Mouse (Mus musculus): ENCODE measurements around the gene Gse1. TPM values are rescaled to one million over a fixed set of nuclear protein-coding genes. Genes with fewer than 3 reads are reported as not detected.

The Gse1 gene
- polyA plus RNA-seq, 1 experiment from 2014 or later, result 20.7 TPM

DNA sequence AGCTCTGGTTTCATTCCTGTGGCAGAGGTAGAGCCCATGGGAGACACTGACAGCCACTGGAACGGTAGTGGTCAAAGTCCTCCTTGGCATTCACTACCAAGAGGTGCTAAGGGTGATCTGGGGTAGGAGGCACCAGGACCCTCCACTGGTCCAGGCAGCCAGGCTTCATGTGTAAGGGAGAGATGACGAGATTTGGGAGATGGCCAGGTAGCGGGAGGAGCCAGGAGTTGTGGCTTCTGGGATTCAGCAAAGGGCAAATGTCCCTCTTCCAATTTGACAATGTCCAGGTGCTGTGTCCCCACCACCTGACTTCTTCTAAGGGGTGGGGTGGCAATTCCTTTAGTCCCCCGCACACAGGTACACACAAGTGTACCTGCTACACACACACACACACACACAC, 184.1 kb downstream of the Gse1 start:
- Histone ChIP-seq H3K4me3 (ENCODE audit: low read depth, low read length) (no peak overlapping the region), H3K9ac (ENCODE audit: low read length) (no peak overlapping the region; the same call in 1 of the 2 replicates), H3K27ac (ENCODE audit: low read depth, low read length) (no peak overlapping the region), H3K4me1 (ENCODE audit: control insufficient read depth, insufficient read depth, low read length) (peaks cover 78% of the 10 kb centered on the region), H3K9me3 (ENCODE audit: control insufficient read depth, low read length) (no peaks in the 10 kb centered on the region), H3K27me3 (ENCODE audit: control insufficient read depth, insufficient read depth, low read length) (no peaks in the 10 kb centered on the region; the same call in none of the 2 replicates), H3K4me2 (no peak overlapping the region), H3K36me3 (ENCODE audit: control insufficient read depth, insufficient read depth, low read length) (no peaks in the 10 kb centered on the region)
- ATAC-seq (ENCODE audit: low FRiP score) (no peak), DNase-seq (ENCODE audit: low spot score, missing footprints) (no peak)
- WGBS, result 89% methylated on average over 4 of the region's 4 CpGs

DNA sequence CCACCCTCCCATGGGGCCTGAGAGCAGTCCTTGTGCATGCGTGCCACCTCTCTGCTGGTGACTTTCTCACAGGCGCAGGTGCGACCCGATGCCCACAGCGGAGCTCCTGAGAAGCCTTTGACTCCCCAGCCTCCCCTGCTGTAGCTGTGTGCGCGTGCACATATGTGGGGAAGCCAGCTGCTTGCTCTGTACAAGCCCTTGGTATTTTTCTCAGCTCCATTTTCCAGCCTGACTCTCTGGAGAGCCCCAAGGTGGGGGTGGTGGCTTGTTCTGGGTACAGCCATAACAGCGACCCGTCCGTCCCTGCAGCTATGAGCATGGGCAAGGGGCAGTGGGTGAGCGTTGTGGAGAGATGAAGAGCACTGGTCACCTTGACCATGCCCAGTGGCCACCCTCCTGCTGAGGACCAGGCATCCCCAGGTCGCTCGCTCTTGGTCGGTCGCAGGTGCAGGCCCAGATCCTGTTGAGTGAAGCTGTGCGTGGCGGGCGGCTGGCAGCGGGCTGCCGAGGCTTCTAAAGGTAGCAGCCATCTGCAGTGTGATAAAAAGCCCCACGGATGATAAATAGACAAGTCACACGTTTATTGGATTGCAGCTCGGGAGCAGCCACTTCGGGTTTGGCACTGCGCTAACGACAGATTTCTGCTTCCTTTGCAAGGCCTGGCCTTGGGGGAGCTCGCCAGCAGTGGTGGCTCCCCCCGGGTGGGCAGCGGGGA, 184.8 kb downstream of the Gse1 start:
- Histone ChIP-seq H3K4me3 (ENCODE audit: low read depth, low read length) (no peak overlapping the region), H3K4me2 (no peak overlapping the region), H3K36me3 (ENCODE audit: control insufficient read depth, insufficient read depth, low read length) (no peaks in the 10 kb centered on the region), H3K4me1 (ENCODE audit: control insufficient read depth, insufficient read depth, low read length) (peaks cover 76% of the 10 kb centered on the region), H3K9ac (ENCODE audit: low read length) (0 out of 2 replicates have a peak overlapping the region, but pooled peaks have one; percentile 9), H3K9me3 (ENCODE audit: control insufficient read depth, low read length) (no peaks in the 10 kb centered on the region), H3K27ac (ENCODE audit: low read depth, low read length) (no peak overlapping the region), H3K27me3 (ENCODE audit: control insufficient read depth, insufficient read depth, low read length) (no peaks in the 10 kb centered on the region; the same call in none of the 2 replicates)
- DNase-seq (ENCODE audit: low spot score, missing footprints) (no peak), ATAC-seq (ENCODE audit: low FRiP score) (no peak)
- 79% methylated on average over 29 of the region's 29 CpGs for WGBS

DNA sequence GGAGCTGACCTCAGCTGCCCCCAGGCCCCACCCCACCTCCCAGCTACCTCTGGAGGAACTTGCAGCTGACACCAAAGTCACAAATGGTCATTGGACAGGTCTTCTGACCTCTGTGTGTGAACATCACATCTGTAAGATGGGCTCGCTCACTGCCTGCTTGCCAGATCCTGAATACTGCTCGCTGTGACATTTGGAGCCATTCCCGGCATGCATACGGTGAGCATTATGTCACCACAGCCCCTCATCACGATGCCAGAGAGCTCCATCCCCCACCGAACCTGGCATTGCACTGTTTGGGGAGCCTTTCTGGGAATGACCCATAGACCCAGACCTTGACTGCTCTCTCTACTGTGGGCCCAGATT, 185.4 kb downstream of the Gse1 start:
- no peak overlapping the region for H3K4me2 ChIP-seq
- H3K27ac ChIP-seq (ENCODE audit: low read depth, low read length), result no peak overlapping the region
- H3K36me3 ChIP-seq (ENCODE audit: control insufficient read depth, insufficient read depth, low read length), result no peaks in the 10 kb centered on the region
- DNase-seq (ENCODE audit: low spot score, missing footprints) (no peak), ATAC-seq (ENCODE audit: low FRiP score) (no peak)
- no peak overlapping the region for H3K9ac ChIP-seq (ENCODE audit: low read length)
- peaks cover 74% of the 10 kb centered on the region for H3K4me1 ChIP-seq (ENCODE audit: control insufficient read depth, insufficient read depth, low read length)
- 81% methylated on average over 6 of the region's 6 CpGs for WGBS
- H3K27me3 ChIP-seq (ENCODE audit: control insufficient read depth, insufficient read depth, low read length), result no peaks in the 10 kb centered on the region; the same call in none of the 2 replicates
- no peaks in the 10 kb centered on the region for H3K9me3 ChIP-seq (ENCODE audit: control insufficient read depth, low read length)
- H3K4me3 ChIP-seq (ENCODE audit: low read depth, low read length), result no peak overlapping the region

DNA sequence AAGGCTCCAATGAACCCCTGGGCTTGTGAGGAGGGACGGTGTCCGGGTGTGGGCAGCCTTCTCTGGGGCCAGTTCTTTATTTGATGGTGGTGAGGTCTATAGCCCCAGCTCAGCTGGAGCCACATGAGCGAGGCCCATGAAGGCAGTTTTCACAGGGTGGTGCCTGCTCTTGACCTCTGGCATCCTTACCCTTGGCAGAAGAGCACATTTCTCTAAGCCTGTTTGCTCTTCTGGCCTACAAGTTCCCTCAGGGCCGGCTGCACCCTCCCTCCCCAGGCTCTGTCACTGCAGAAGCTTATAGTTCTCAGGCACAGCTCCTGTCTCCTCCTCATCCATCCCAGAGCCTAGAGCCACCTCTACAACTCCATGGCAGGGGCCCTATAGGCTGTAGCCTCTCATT, 186.0 kb downstream of the Gse1 start:
- H3K27me3 ChIP-seq (ENCODE audit: control insufficient read depth, insufficient read depth, low read length), result no peaks in the 10 kb centered on the region; the same call in none of the 2 replicates
- no peak for ATAC-seq (ENCODE audit: low FRiP score)
- no peaks in the 10 kb centered on the region for H3K9me3 ChIP-seq (ENCODE audit: control insufficient read depth, low read length)
- H3K4me3 ChIP-seq (ENCODE audit: low read depth, low read length), result no peak overlapping the region
- no peak overlapping the region for H3K4me2 ChIP-seq
- H3K36me3 ChIP-seq (ENCODE audit: control insufficient read depth, insufficient read depth, low read length), result no peaks in the 10 kb centered on the region
- 83% methylated on average over 4 of the region's 4 CpGs for WGBS
- no peak for DNase-seq (ENCODE audit: low spot score, missing footprints)
- no peak overlapping the region for H3K27ac ChIP-seq (ENCODE audit: low read depth, low read length)
- peaks cover 68% of the 10 kb centered on the region for H3K4me1 ChIP-seq (ENCODE audit: control insufficient read depth, insufficient read depth, low read length)
- no peak overlapping the region for H3K9ac ChIP-seq (ENCODE audit: low read length)

DNA sequence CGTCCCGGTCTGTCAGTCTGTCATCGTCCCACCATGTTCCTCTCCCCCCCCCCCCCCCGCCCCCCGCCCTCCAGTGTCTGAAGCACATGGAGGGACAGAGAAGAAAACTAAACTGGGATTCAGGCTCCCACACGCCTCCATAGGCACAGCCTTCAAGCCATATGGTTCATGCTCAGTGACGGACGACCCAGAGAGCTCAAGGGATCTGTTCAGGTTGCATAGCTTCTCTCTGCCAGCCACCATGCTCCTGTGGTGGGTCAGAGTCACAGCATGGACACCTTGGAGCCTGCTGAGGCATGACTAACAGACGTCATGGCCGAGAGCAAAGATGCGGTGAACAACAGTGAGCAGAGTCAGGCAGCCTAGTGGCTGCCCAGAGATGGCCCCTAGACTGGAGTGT, 187.2 kb downstream of the Gse1 start:
- Histone ChIP-seq H3K4me2 (no peak overlapping the region), H3K9ac (ENCODE audit: low read length) (no peak overlapping the region), H3K27ac (ENCODE audit: low read depth, low read length) (peak overlapping the region; percentile 92; the same call in 1 of the 2 replicates), H3K9me3 (ENCODE audit: control insufficient read depth, low read length) (no peaks in the 10 kb centered on the region), H3K27me3 (ENCODE audit: control insufficient read depth, insufficient read depth, low read length) (no peaks in the 10 kb centered on the region; the same call in none of the 2 replicates), H3K36me3 (ENCODE audit: control insufficient read depth, insufficient read depth, low read length) (no peaks in the 10 kb centered on the region), H3K4me1 (ENCODE audit: control insufficient read depth, insufficient read depth, low read length) (peaks cover 56% of the 10 kb centered on the region), H3K4me3 (ENCODE audit: low read depth, low read length) (no peak overlapping the region)
- 67% methylated on average over 9 of the region's 11 CpGs for WGBS
- ATAC-seq (ENCODE audit: low FRiP score) (no peak), DNase-seq (ENCODE audit: low spot score, missing footprints) (no peak)

DNA sequence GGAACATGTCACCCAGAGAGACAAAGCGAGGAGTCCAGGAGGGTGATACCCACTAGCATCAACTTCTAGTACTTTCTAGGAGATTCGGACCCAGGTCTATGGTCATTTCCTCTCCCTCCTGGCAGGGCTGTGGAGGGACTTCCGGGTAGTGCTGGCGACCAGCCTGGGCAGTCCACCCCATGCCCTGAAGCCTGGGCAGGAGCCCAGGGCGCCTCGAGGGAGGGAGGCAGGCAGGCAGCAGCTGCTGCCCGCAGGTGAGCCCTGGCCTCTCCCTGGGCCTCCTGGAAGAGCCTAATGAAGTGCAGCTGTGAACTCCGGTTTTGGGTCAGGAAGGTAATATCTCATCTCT, 187.9 kb downstream of the Gse1 start:
- H3K27me3 ChIP-seq (ENCODE audit: control insufficient read depth, insufficient read depth, low read length), result no peaks in the 10 kb centered on the region; the same call in none of the 2 replicates
- peak overlapping the region; percentile 61; the same call in 1 of the 2 replicates for H3K9ac ChIP-seq (ENCODE audit: low read length)
- DNase-seq (ENCODE audit: low spot score, missing footprints) (no peak), ATAC-seq (ENCODE audit: low FRiP score) (no peak; the same call in 1 of the 2 replicates)
- peaks cover 51% of the 10 kb centered on the region for H3K4me1 ChIP-seq (ENCODE audit: control insufficient read depth, insufficient read depth, low read length)
- no peak overlapping the region for H3K4me3 ChIP-seq (ENCODE audit: low read depth, low read length)
- peak overlapping the region; percentile 31 for H3K4me2 ChIP-seq
- 45% methylated on average over 8 of the region's 8 CpGs for WGBS
- peak overlapping the region; percentile 92 for H3K27ac ChIP-seq (ENCODE audit: low read depth, low read length)
- no peaks in the 10 kb centered on the region for H3K36me3 ChIP-seq (ENCODE audit: control insufficient read depth, insufficient read depth, low read length)
- H3K9me3 ChIP-seq (ENCODE audit: control insufficient read depth, low read length), result no peaks in the 10 kb centered on the region

DNA sequence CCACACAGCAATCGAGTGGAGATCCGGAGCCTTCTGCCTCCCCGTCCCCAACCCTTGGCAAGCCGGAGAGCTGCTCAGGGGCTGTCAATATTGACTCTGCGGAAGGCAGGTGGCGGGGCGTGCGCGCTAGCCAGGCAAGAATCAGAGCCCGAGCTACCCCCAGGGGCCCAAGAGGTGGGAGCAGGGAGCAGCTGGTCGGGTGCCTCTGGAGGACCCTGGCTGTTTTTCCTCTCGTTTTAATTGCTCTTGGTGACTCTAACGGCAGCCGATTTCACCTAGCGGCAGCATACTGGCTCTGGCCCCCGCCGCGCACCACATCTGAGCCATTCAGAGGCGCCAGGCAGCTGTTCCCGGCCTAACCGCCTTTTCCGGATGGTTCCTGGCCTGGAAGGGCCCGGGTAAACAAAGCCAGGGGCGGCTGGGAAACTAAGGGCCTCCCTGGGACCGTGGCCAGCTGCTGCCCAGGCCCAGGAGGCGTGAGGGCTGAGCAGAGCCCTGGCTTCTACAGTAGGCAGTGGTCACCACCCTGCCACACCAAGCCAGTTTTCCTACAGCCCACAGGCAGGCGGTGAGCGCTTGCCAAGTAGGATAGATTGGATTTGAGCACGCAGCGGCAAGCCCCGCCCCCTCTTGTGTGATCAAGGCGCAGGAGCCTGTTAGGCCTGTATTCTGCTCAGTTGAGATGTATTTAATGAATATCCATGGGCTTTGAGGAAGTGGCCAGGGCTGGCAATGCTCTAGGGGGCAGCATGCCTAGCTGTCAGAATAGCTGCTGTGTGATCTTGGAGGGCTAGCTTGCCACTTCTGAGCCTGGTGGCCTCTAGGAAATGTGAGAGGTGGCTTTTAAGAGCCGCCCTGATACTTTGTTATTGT, 188.5 kb downstream of the Gse1 start:
- peak overlapping the region; percentile 92 for H3K27ac ChIP-seq (ENCODE audit: low read depth, low read length)
- H3K4me3 ChIP-seq (ENCODE audit: low read depth, low read length), result 0 out of 2 replicates have a peak overlapping the region, but pooled peaks have one; percentile 3
- peak; percentile 85 for ATAC-seq (ENCODE audit: low FRiP score)
- peak overlapping the region; percentile 31 for H3K4me2 ChIP-seq
- peak overlapping the region; percentile 61 for H3K9ac ChIP-seq (ENCODE audit: low read length)
- no peaks in the 10 kb centered on the region for H3K36me3 ChIP-seq (ENCODE audit: control insufficient read depth, insufficient read depth, low read length)
- WGBS, result 4% methylated on average over 33 of the region's 33 CpGs
- H3K9me3 ChIP-seq (ENCODE audit: control insufficient read depth, low read length), result no peaks in the 10 kb centered on the region
- peak; percentile 96 for DNase-seq (ENCODE audit: low spot score, missing footprints)
- H3K4me1 ChIP-seq (ENCODE audit: control insufficient read depth, insufficient read depth, low read length), result peaks cover 51% of the 10 kb centered on the region
- no peaks in the 10 kb centered on the region; the same call in none of the 2 replicates for H3K27me3 ChIP-seq (ENCODE audit: control insufficient read depth, insufficient read depth, low read length)

DNA sequence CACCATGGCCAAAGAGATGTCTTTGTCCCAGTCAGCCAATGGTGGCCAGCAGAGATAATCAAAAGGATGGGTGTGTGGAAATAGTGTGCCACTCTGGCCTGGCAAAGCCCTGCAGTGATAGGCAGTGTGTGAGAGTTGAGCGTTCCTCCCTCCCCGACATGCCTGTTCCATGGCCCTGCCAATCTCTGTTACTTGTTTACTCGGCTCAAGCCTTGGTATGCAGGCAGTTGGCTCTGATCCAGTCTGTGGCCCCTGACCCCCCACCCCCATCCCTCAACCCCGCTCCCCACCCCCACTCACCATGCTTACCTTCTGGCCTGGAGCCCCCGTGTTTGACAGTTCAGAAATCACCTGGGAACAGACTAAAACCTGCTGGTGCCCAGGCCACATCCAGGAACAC, 189.9 kb downstream of the Gse1 start:
- 87% methylated on average over 5 of the region's 5 CpGs for WGBS
- H3K4me1 ChIP-seq (ENCODE audit: control insufficient read depth, insufficient read depth, low read length), result peaks cover 54% of the 10 kb centered on the region
- H3K27ac ChIP-seq (ENCODE audit: low read depth, low read length), result no peak overlapping the region
- H3K9me3 ChIP-seq (ENCODE audit: control insufficient read depth, low read length), result no peaks in the 10 kb centered on the region
- H3K36me3 ChIP-seq (ENCODE audit: control insufficient read depth, insufficient read depth, low read length), result no peaks in the 10 kb centered on the region
- H3K4me2 ChIP-seq, result no peak overlapping the region
- H3K9ac ChIP-seq (ENCODE audit: low read length), result no peak overlapping the region
- H3K4me3 ChIP-seq (ENCODE audit: low read depth, low read length), result no peak overlapping the region
- no peaks in the 10 kb centered on the region; the same call in none of the 2 replicates for H3K27me3 ChIP-seq (ENCODE audit: control insufficient read depth, insufficient read depth, low read length)
- ATAC-seq (ENCODE audit: low FRiP score) (no peak), DNase-seq (ENCODE audit: low spot score, missing footprints) (no peak)

DNA sequence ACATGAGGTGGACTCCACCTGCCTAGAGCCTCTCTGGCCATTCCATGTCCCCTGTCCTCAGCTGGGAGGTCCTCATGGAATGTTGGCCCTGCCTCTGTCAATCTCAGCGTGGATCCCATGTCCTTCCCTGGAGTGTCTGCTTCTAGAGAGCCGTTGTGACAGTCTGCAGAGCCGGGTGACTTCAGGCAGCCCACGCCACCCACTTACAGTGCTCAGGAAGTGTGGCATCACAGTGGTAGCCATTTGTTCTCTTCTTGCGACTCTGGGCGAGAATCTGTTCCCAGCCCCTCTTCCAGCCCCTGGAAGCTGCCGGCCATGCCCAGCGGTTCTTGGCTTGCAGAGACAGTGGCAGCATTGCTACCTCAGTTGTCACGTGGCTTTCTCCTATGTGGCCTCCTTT, 191.4 kb downstream of the Gse1 start:
- Histone ChIP-seq H3K9me3 (ENCODE audit: control insufficient read depth, low read length) (no peaks in the 10 kb centered on the region), H3K4me2 (no peak overlapping the region), H3K4me1 (ENCODE audit: control insufficient read depth, insufficient read depth, low read length) (peaks cover 66% of the 10 kb centered on the region), H3K9ac (ENCODE audit: low read length) (no peak overlapping the region), H3K27ac (ENCODE audit: low read depth, low read length) (no peak overlapping the region), H3K36me3 (ENCODE audit: control insufficient read depth, insufficient read depth, low read length) (no peaks in the 10 kb centered on the region), H3K4me3 (ENCODE audit: low read depth, low read length) (no peak overlapping the region), H3K27me3 (ENCODE audit: control insufficient read depth, insufficient read depth, low read length) (peaks cover 2% of the 10 kb centered on the region; the same call in 1 of the 2 replicates)
- no peak for ATAC-seq (ENCODE audit: low FRiP score)
- WGBS, result 82% methylated on average over 9 of the region's 9 CpGs
- DNase-seq (ENCODE audit: low spot score, missing footprints), result no peak
